8 mouse cellular contexts compared by ENCODE assay signal in genomic region chr1:166153351-166154120, GRCm38 (mm10). TPM values are rescaled to one million over a fixed set of nuclear protein-coding genes. Genes with fewer than 3 reads are reported as not detected.
DNase-seq lines count a peak whose midpoint lies in the region; ATAC-seq and TF ChIP-seq lines count a peak whose summit lies in the region.

No protein-coding gene starts in this region.

- H3K4me2 ChIP-seq in forebrain, postnatal 0 days (ENCODE audit: low read depth): no peak overlapping the region
- no peak overlapping the region for H3K4me2 ChIP-seq in hindbrain, embryonic 11.5 days (replicated peaks; ENCODE audit: low read depth, low read length)

- no peak overlapping the region for H3K27ac ChIP-seq in MEL (ENCODE audit: control insufficient read depth, low read depth, low read length)
- H3K27ac ChIP-seq in forebrain, postnatal 0 days (ENCODE audit: low read depth, low read length): no peak overlapping the region
- no peak overlapping the region for H3K27ac ChIP-seq in hindbrain, embryonic 11.5 days (ENCODE audit: low read depth, low read length)

- peaks cover 2 to 15% of the 10 kb centered on the region in 2 experiments; a peak in 2 of 4 replicates for H3K4me1 ChIP-seq in MEL (ENCODE audit: control insufficient read depth in 1 of 2, insufficient read depth in 2 of 2, low read length in 2 of 2)
- no peaks in the 10 kb centered on the region for H3K4me1 ChIP-seq in forebrain, postnatal 0 days (ENCODE audit: insufficient read depth)
- H3K4me1 ChIP-seq in hindbrain, embryonic 11.5 days (replicated peaks; ENCODE audit: control insufficient read depth, insufficient read depth, low read length): no peaks in the 10 kb centered on the region

- no peaks in the 10 kb centered on the region for H3K79me2 ChIP-seq in MEL (ENCODE audit: control insufficient read depth, insufficient read depth, low read length, poor library complexity)

- peaks cover 0 to 1% of the 10 kb centered on the region in 2 experiments; a peak in 2 of 4 replicates for H3K27me3 ChIP-seq in MEL (ENCODE audit: control insufficient read depth in 1 of 2, insufficient read depth in 2 of 2, low read length in 2 of 2)
- H3K27me3 ChIP-seq in forebrain, postnatal 0 days (ENCODE audit: insufficient read depth, low read length): peaks cover 8% of the 10 kb centered on the region
- peaks cover 11% of the 10 kb centered on the region for H3K27me3 ChIP-seq in hindbrain, embryonic 11.5 days (ENCODE audit: control insufficient read depth, insufficient read depth, low read length)

- no peak for TF ChIP-seq EP300 in MEL (IDR thresholded peaks at IDR 0.05; ENCODE audit: low read depth in 1 of 2, low read length in 2 of 2)

- TF ChIP-seq CTCF in MEL (IDR thresholded peaks at IDR 0.05 in 2 of 3, conservative IDR thresholded peaks at IDR 0.05 in 1 of 3; ENCODE audit: control insufficient read depth in 1 of 3, insufficient read depth in 1 of 3, low read depth in 2 of 3, low read length in 3 of 3, poor library complexity in 1 of 3, severe bottlenecking in 1 of 3): peak; percentile 91 to 97 (median 96)
- TF ChIP-seq CTCF in forebrain, postnatal 0 days (IDR thresholded peaks at IDR 0.05; ENCODE audit: low read depth): peak; percentile 98

- peak; percentile 92 for DNase-seq in MEL (ENCODE audit: low read depth, low spot score)
- peak; percentile 55 for DNase-seq in cerebellum, adult 11-12 months
- peak; percentile 94 for DNase-seq in forebrain, postnatal 0 days
- DNase-seq in hindbrain, embryonic 11.5 days (ENCODE audit: low spot score): peak; percentile 95
- DNase-seq in layer of hippocampus, postnatal 25 days (ENCODE audit: extremely low spot score in 1 of 2, low spot score in 1 of 2): peak; percentile 86 to 98
- peak; percentile 90 for DNase-seq in lung, postnatal 36 days
- DNase-seq in retina, postnatal 1 day: peak; percentile 85
- peak; percentile 98 for DNase-seq in thymus, postnatal 4 days

- peak overlapping the region in 1 of 2 experiments; percentile 48; a peak in 2 of 4 replicates for H3K4me3 ChIP-seq in MEL (ENCODE audit: control insufficient read depth in 1 of 2, insufficient read depth in 1 of 2, low read depth in 2 of 2, low read length in 2 of 2)
- no peak overlapping the region for H3K4me3 ChIP-seq in forebrain, postnatal 0 days (ENCODE audit: low read depth, low read length)
- H3K4me3 ChIP-seq in hindbrain, embryonic 11.5 days (ENCODE audit: low read depth, low read length): no peak overlapping the region

- H3K9ac ChIP-seq in MEL (ENCODE audit: control insufficient read depth, low read depth, low read length, poor library complexity, severe bottlenecking): no peak overlapping the region
- no peak overlapping the region for H3K9ac ChIP-seq in forebrain, postnatal 0 days
- no peak overlapping the region for H3K9ac ChIP-seq in hindbrain, embryonic 11.5 days (ENCODE audit: low read depth, low read length)

- WGBS in forebrain, postnatal 0 days: 12% methylated on average over 18 of the region's 18 CpGs
- WGBS in hindbrain, embryonic 11.5 days: 14% methylated on average over 18 of the region's 18 CpGs

- no peak for TF ChIP-seq POLR2A in MEL (IDR thresholded peaks at IDR 0.05; ENCODE audit: control insufficient read depth in 1 of 2, insufficient read depth in 1 of 2, low read depth in 1 of 2, low read length in 2 of 2, poor library complexity in 1 of 2)

- H3K9me3 ChIP-seq in MEL (replicated peaks; ENCODE audit: insufficient read depth, low read length): no peaks in the 10 kb centered on the region
- H3K9me3 ChIP-seq in forebrain, postnatal 0 days (ENCODE audit: low read length): no peaks in the 10 kb centered on the region
- H3K9me3 ChIP-seq in hindbrain, embryonic 11.5 days (ENCODE audit: control insufficient read depth, low read length): no peaks in the 10 kb centered on the region

- TF ChIP-seq RAD21 in MEL (IDR thresholded peaks at IDR 0.05; ENCODE audit: low read depth, low read length): peak; percentile 91

- H3K36me3 ChIP-seq in MEL (ENCODE audit: control insufficient read depth in 1 of 2, insufficient read depth in 2 of 2, low read length in 2 of 2): peaks cover 0 to 6% of the 10 kb centered on the region in 2 experiments; a peak in 2 of 4 replicates
- no peaks in the 10 kb centered on the region for H3K36me3 ChIP-seq in forebrain, postnatal 0 days (ENCODE audit: insufficient read depth)
- no peaks in the 10 kb centered on the region for H3K36me3 ChIP-seq in hindbrain, embryonic 11.5 days (ENCODE audit: control insufficient read depth, insufficient read depth, low read length)

- ATAC-seq in forebrain, postnatal 0 days: peak; percentile 81
- peak; percentile 37; the same call in 1 of the 2 replicates for ATAC-seq in hindbrain, embryonic 11.5 days (ENCODE audit: low FRiP score)

TF ChIP-seq in MEL, 35 proteins besides CTCF, POLR2A, EP300 and RAD21 (continues in another document):
- TF ChIP-seq BHLHE40 (IDR thresholded peaks at IDR 0.05; ENCODE audit: borderline replicate concordance, low read depth, low read length) (no peak), CHD1 (IDR thresholded peaks at IDR 0.05; ENCODE audit: low read depth, low read length) (no peak), ETS1 (IDR thresholded peaks at IDR 0.05; ENCODE audit: low read depth, low read length) (no peak), MYB (IDR thresholded peaks at IDR 0.05; ENCODE audit: low read depth, low read length) (no peak), E2F4 (IDR thresholded peaks at IDR 0.05; ENCODE audit: borderline replicate concordance, low read depth, low read length) (no peak), SIN3A (IDR thresholded peaks at IDR 0.05; ENCODE audit: low read length) (peak; percentile 79), MAZ (IDR thresholded peaks at IDR 0.05; ENCODE audit: low read depth, low read length) (no peak), KAT2A (conservative IDR thresholded peaks at IDR 0.05; ENCODE audit: low read depth, low read length) (no peak), MEF2A (IDR thresholded peaks at IDR 0.05; ENCODE audit: extremely low read depth, insufficient replicate concordance, low read depth, low read length, poor library complexity, severe bottlenecking) (no peak), TCF12 (IDR thresholded peaks at IDR 0.05; ENCODE audit: low read depth, low read length) (0 out of 2 replicates have a peak, but pooled peaks have one; percentile 27), TBP (IDR thresholded peaks at IDR 0.05; ENCODE audit: low read depth, low read length) (no peak), USF2 (IDR thresholded peaks at IDR 0.05; ENCODE audit: borderline replicate concordance in 1 of 2, insufficient read depth in 1 of 2, low read depth in 1 of 2, low read length in 2 of 2) (no peak), POLR2AphosphoS5 (IDR thresholded peaks at IDR 0.05; ENCODE audit: borderline replicate concordance, low read depth, low read length) (no peak), RCOR1 (IDR thresholded peaks at IDR 0.05; ENCODE audit: low read depth, low read length) (no peak), USF1 (IDR thresholded peaks at IDR 0.05; ENCODE audit: low read depth, low read length) (no peak), TAL1 (IDR thresholded peaks at IDR 0.05; ENCODE audit: low read length) (no peak), NRF1 (IDR thresholded peaks at IDR 0.05; ENCODE audit: insufficient read depth, low read depth, low read length, poor library complexity, severe bottlenecking) (0 out of 2 replicates have a peak, but pooled peaks have one; percentile 21), GATA1 (IDR thresholded peaks at IDR 0.05; ENCODE audit: low read depth, low read length) (peak; percentile 47; the same call in 1 of the 2 replicates), ZNF384 (IDR thresholded peaks at IDR 0.05; ENCODE audit: low read depth, low read length) (no peak), HCFC1 (IDR thresholded peaks at IDR 0.05; ENCODE audit: low read depth, low read length) (peak; percentile 29; the same call in 1 of the 2 replicates), GABPA (IDR thresholded peaks at IDR 0.05; ENCODE audit: low read depth, low read length) (no peak), CHD2 (IDR thresholded peaks at IDR 0.05; ENCODE audit: low read length) (no peak), MAFK (IDR thresholded peaks at IDR 0.05; ENCODE audit: borderline replicate concordance, low read depth, low read length) (no peak), SMC3 (IDR thresholded peaks at IDR 0.05; ENCODE audit: low read depth, low read length) (peak; percentile 99), ELF1 (IDR thresholded peaks at IDR 0.05; ENCODE audit: low read depth, low read length) (no peak), ZC3H11A (IDR thresholded peaks at IDR 0.05; ENCODE audit: low read depth, low read length) (peak; percentile 94), UBTF (IDR thresholded peaks at IDR 0.05; ENCODE audit: borderline replicate concordance, insufficient read depth, low read depth, low read length) (no peak), POLR2AphosphoS2 (IDR thresholded peaks at IDR 0.05; ENCODE audit: low read length) (no peak), ZMIZ1 (IDR thresholded peaks at IDR 0.05; ENCODE audit: low read depth, low read length) (no peak), MYC (IDR thresholded peaks at IDR 0.05; ENCODE audit: low read depth, low read length) (peak; percentile 61), JUND (IDR thresholded peaks at IDR 0.05; ENCODE audit: low read depth, low read length) (no peak), MXI1 (IDR thresholded peaks at IDR 0.05; ENCODE audit: low read depth, low read length) (peak; percentile 25; the same call in 1 of the 2 replicates), ZKSCAN1 (IDR thresholded peaks at IDR 0.05; ENCODE audit: low read depth, low read length) (no peak)

RNA-seq across cellular contexts. Expression of gene Gpa33, which starts 23.5 kb away (rescaled TPM):
- not detected in 2 replicates for total RNA-seq in MEL (2012; rRNA removed)
- polyA plus RNA-seq in MEL (2012; ENCODE audit: insufficient read depth in 1 of 2, insufficient read length in 2 of 2, low read depth in 1 of 2, low replicate concordance in 2 of 2, missing spikeins in 1 of 2): not detected
- total RNA-seq in forebrain, postnatal 0 days (2014; rRNA removed): 0.14 TPM in 1 of 2 replicates, not detected in the other
- polyA plus RNA-seq in forebrain, postnatal 0 days (2015; fragmentation: Nextera tagmentation; extraction: Ambion mirVana): 0.23 TPM in 1 of 2 replicates, not detected in the other
- 0.12 TPM in 1 of 2 replicates, not detected in the other for polyA plus RNA-seq in hindbrain, embryonic 11.5 days (2014; fragmentation: Nextera tagmentation; extraction: Ambion mirVana)
- not detected for total RNA-seq in layer of hippocampus, postnatal 25 days (2021)

RNA-seq across cellular contexts. Expression of gene Dusp27, which starts 25.8 kb away (rescaled TPM):
- total RNA-seq in MEL (2012; rRNA removed): not detected in 2 replicates
- polyA plus RNA-seq in MEL (2012; ENCODE audit: insufficient read depth in 1 of 2, insufficient read length in 2 of 2, low read depth in 1 of 2, low replicate concordance in 2 of 2, missing spikeins in 1 of 2): not detected
- total RNA-seq in forebrain, postnatal 0 days (2014; rRNA removed): 0.54 and 1.00 TPM in 2 replicates
- 0.45 and 0.48 TPM in 2 replicates for polyA plus RNA-seq in forebrain, postnatal 0 days (2015; fragmentation: Nextera tagmentation; extraction: Ambion mirVana)
- 2.0 and 2.2 TPM in 2 replicates for polyA plus RNA-seq in hindbrain, embryonic 11.5 days (2014; fragmentation: Nextera tagmentation; extraction: Ambion mirVana)
- total RNA-seq in layer of hippocampus, postnatal 25 days (2021): under 1 TPM in 1 of 2 experiments, not detected in 1; 0.07 TPM
